Mouse (Mus musculus): Measurements from ENCODE around the gene Kif5c. TPM values are rescaled to one million over a fixed set of nuclear protein-coding genes. Genes with fewer than 3 reads are reported as not detected.

The Kif5c gene
- polyA plus RNA-seq, 2 experiments, result 4.5 to 5.3 TPM

GRCm38 (mm10) chr2:49660375-49660923 lies 41.4 kb downstream of the Kif5c start:
- Histone ChIP-seq H3K36me3 (ENCODE audit: control insufficient read depth, insufficient read depth, low read length) (no peaks in the 10 kb centered on the region), H3K27ac (replicated peaks; ENCODE audit: low read depth, low read length) (no peak overlapping the region), H3K27me3 (ENCODE audit: control insufficient read depth, insufficient read depth, low read length) (no peaks in the 10 kb centered on the region), H3K9ac (ENCODE audit: low read depth, low read length, severe bottlenecking) (no peak overlapping the region), H3K9me3 (ENCODE audit: control insufficient read depth, low read length) (no peaks in the 10 kb centered on the region), H3K4me2 (replicated peaks; ENCODE audit: low read depth, low read length, severe bottlenecking) (no peak overlapping the region), H3K4me1 (ENCODE audit: control insufficient read depth, insufficient read depth, low read length) (0 out of 2 replicates have a peak, but pooled peaks cover 4% of the 10 kb centered on the region), H3K4me3 (replicated peaks; ENCODE audit: low read length) (no peak overlapping the region)
- TF ChIP-seq POLR2A (IDR thresholded peaks at IDR 0.05; ENCODE audit: borderline replicate concordance, extremely low read depth, insufficient read depth, insufficient read length), result no peak
- no peak for DNase-seq (ENCODE audit: low spot score)
- ATAC-seq (ENCODE audit: low FRiP score, low read depth), result no peak
- 84% methylated on average over 12 of the region's 12 CpGs for WGBS

GRCm38 (mm10) chr2:49661348-49661747 lies 42.2 kb downstream of the Kif5c start:
- Histone ChIP-seq H3K4me2 (replicated peaks; ENCODE audit: low read depth, low read length, severe bottlenecking) (no peak overlapping the region), H3K9ac (ENCODE audit: low read depth, low read length, severe bottlenecking) (no peak overlapping the region), H3K27me3 (ENCODE audit: control insufficient read depth, insufficient read depth, low read length) (no peaks in the 10 kb centered on the region), H3K36me3 (ENCODE audit: control insufficient read depth, insufficient read depth, low read length) (no peaks in the 10 kb centered on the region), H3K4me1 (ENCODE audit: control insufficient read depth, insufficient read depth, low read length) (0 out of 2 replicates have a peak, but pooled peaks cover 4% of the 10 kb centered on the region), H3K9me3 (ENCODE audit: control insufficient read depth, low read length) (no peaks in the 10 kb centered on the region), H3K27ac (replicated peaks; ENCODE audit: low read depth, low read length) (no peak overlapping the region), H3K4me3 (replicated peaks; ENCODE audit: low read length) (no peak overlapping the region)
- ATAC-seq (ENCODE audit: low FRiP score, low read depth) (no peak), DNase-seq (ENCODE audit: low spot score) (no peak)
- TF ChIP-seq POLR2A (IDR thresholded peaks at IDR 0.05; ENCODE audit: borderline replicate concordance, extremely low read depth, insufficient read depth, insufficient read length), result no peak

GRCm38 (mm10) chr2:49661872-49662271 lies 42.8 kb downstream of the Kif5c start:
- no peak overlapping the region for H3K4me2 ChIP-seq (replicated peaks; ENCODE audit: low read depth, low read length, severe bottlenecking)
- 0 out of 2 replicates have a peak, but pooled peaks cover 4% of the 10 kb centered on the region for H3K4me1 ChIP-seq (ENCODE audit: control insufficient read depth, insufficient read depth, low read length)
- no peaks in the 10 kb centered on the region for H3K27me3 ChIP-seq (ENCODE audit: control insufficient read depth, insufficient read depth, low read length)
- 84% methylated on average over 3 of the region's 3 CpGs for WGBS
- DNase-seq (ENCODE audit: low spot score) (no peak), ATAC-seq (ENCODE audit: low FRiP score, low read depth) (no peak)
- no peaks in the 10 kb centered on the region for H3K9me3 ChIP-seq (ENCODE audit: control insufficient read depth, low read length)
- TF ChIP-seq POLR2A (IDR thresholded peaks at IDR 0.05; ENCODE audit: borderline replicate concordance, extremely low read depth, insufficient read depth, insufficient read length), result no peak
- H3K27ac ChIP-seq (replicated peaks; ENCODE audit: low read depth, low read length), result no peak overlapping the region
- no peaks in the 10 kb centered on the region for H3K36me3 ChIP-seq (ENCODE audit: control insufficient read depth, insufficient read depth, low read length)
- no peak overlapping the region for H3K9ac ChIP-seq (ENCODE audit: low read depth, low read length, severe bottlenecking)
- no peak overlapping the region for H3K4me3 ChIP-seq (replicated peaks; ENCODE audit: low read length)

- no peaks in the 10 kb centered on the region for H3K4me1 ChIP-seq (ENCODE audit: control insufficient read depth, insufficient read depth, low read length)
- WGBS, result 47% methylated on average over 12 of the region's 12 CpGs
- H3K9ac ChIP-seq (ENCODE audit: low read depth, low read length, severe bottlenecking), result no peak overlapping the region
- ATAC-seq (ENCODE audit: low FRiP score, low read depth), result no peak
- no peak overlapping the region for H3K4me2 ChIP-seq (replicated peaks; ENCODE audit: low read depth, low read length, severe bottlenecking)
- H3K27ac ChIP-seq (replicated peaks; ENCODE audit: low read depth, low read length), result no peak overlapping the region
- no peaks in the 10 kb centered on the region for H3K36me3 ChIP-seq (ENCODE audit: control insufficient read depth, insufficient read depth, low read length)
- H3K4me3 ChIP-seq (replicated peaks; ENCODE audit: low read length), result no peak overlapping the region
- TF ChIP-seq POLR2A (IDR thresholded peaks at IDR 0.05; ENCODE audit: borderline replicate concordance, extremely low read depth, insufficient read depth, insufficient read length), result no peak
- DNase-seq (ENCODE audit: low spot score), result no peak
- H3K9me3 ChIP-seq (ENCODE audit: control insufficient read depth, low read length), result no peaks in the 10 kb centered on the region; the same call in 1 of the 2 replicates
- no peaks in the 10 kb centered on the region for H3K27me3 ChIP-seq (ENCODE audit: control insufficient read depth, insufficient read depth, low read length)
Measured at GRCm38 (mm10) chr2:49671753-49672500, 52.8 kb downstream of the Kif5c start.

- ATAC-seq (ENCODE audit: low FRiP score, low read depth), result no peak
- Histone ChIP-seq H3K27ac (replicated peaks; ENCODE audit: low read depth, low read length) (no peak overlapping the region), H3K4me2 (replicated peaks; ENCODE audit: low read depth, low read length, severe bottlenecking) (no peak overlapping the region), H3K9ac (ENCODE audit: low read depth, low read length, severe bottlenecking) (no peak overlapping the region), H3K27me3 (ENCODE audit: control insufficient read depth, insufficient read depth, low read length) (no peaks in the 10 kb centered on the region), H3K36me3 (ENCODE audit: control insufficient read depth, insufficient read depth, low read length) (no peaks in the 10 kb centered on the region), H3K4me1 (ENCODE audit: control insufficient read depth, insufficient read depth, low read length) (no peaks in the 10 kb centered on the region), H3K4me3 (replicated peaks; ENCODE audit: low read length) (no peak overlapping the region), H3K9me3 (ENCODE audit: control insufficient read depth, low read length) (no peaks in the 10 kb centered on the region; the same call in 1 of the 2 replicates)
- no peak for DNase-seq (ENCODE audit: low spot score)
- 75% methylated on average over 7 of the region's 7 CpGs for WGBS
- TF ChIP-seq POLR2A (IDR thresholded peaks at IDR 0.05; ENCODE audit: borderline replicate concordance, extremely low read depth, insufficient read depth, insufficient read length), result no peak
Measured at GRCm38 (mm10) chr2:49672501-49672874, 53.4 kb downstream of the Kif5c start.
